Mouse (Mus musculus): ENCODE data around the gene Kbtbd3. TPM values are rescaled to one million over a fixed set of nuclear protein-coding genes. Genes with fewer than 3 reads are reported as not detected.

Gene Kbtbd3
- polyA plus RNA-seq, 1 experiment from 2014 or later, result 8.9 TPM

DNA sequence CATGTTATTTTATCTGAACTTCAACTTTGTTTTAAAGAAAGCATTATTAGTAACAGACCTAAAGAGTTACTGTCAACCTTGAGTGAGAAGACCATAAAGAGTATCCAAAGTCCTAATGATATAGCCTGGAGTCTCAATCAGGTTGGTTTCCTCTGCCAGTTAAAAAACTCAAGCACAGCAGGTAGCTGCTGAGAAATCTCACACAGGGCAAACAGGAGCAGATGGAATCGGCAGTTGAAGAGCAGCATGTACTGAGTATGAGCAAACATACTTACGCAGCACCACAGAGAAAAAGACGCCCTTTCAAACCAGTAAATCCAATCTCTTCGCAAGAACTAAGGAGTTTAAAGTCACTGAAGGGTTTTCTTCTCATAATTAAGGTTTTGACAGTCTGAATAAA lies 4.3 kb downstream of the Kbtbd3 start:
- peaks cover 7% of the 10 kb centered on the region; the same call in 1 of the 2 replicates for H3K4me1 ChIP-seq (replicated peaks)
- 0 out of 2 replicates have a peak, but pooled peaks cover 6% of the 10 kb centered on the region for H3K36me3 ChIP-seq
- no peak for ATAC-seq (ENCODE audit: insufficient number of reproducible peaks, low FRiP score)
- no peak overlapping the region for H3K4me2 ChIP-seq
- no peak overlapping the region for H3K27ac ChIP-seq (ENCODE audit: poor library complexity, severe bottlenecking)
- no peak overlapping the region for H3K4me3 ChIP-seq
- no peaks in the 10 kb centered on the region for H3K27me3 ChIP-seq (replicated peaks)
- no peaks in the 10 kb centered on the region for H3K9me3 ChIP-seq (replicated peaks)
- no peak overlapping the region for H3K9ac ChIP-seq
- 83% methylated on average over 4 of the region's 4 CpGs for WGBS

DNA sequence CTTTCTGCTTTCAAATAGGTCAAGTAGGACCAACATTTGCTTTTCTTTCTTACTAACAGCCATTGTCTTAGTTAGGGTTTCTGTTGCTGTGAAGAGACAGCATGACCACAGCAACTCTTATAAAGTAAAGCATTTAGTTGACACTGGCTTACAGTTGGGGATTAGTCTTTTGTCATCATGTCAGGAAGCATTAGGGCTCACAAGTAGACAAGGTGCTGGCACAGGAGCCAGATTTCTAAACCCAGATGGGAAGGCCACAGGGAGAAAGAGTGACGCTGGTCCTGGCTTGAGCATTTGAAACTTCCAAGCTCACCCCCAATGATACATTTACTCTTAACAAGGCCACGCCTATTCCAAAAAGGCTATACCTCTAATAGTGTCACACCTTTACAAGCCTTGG lies 6.1 kb downstream of the Kbtbd3 start:
- no peak for ATAC-seq (ENCODE audit: insufficient number of reproducible peaks, low FRiP score)
- WGBS, result 89% methylated on average over 2 of the region's 2 CpGs
- H3K9me3 ChIP-seq (replicated peaks), result no peaks in the 10 kb centered on the region
- peaks cover 3% of the 10 kb centered on the region; the same call in 1 of the 2 replicates for H3K4me1 ChIP-seq (replicated peaks)
- no peak overlapping the region for H3K27ac ChIP-seq (ENCODE audit: poor library complexity, severe bottlenecking)
- no peak overlapping the region for H3K4me2 ChIP-seq
- no peak overlapping the region for H3K9ac ChIP-seq
- 0 out of 2 replicates have a peak, but pooled peaks cover 6% of the 10 kb centered on the region for H3K36me3 ChIP-seq
- H3K27me3 ChIP-seq (replicated peaks), result no peaks in the 10 kb centered on the region
- no peak overlapping the region for H3K4me3 ChIP-seq

GRCm38 (mm10) chr9:4318939-4319721 lies 9.5 kb downstream of the Kbtbd3 start:
- 0 out of 2 replicates have a peak, but pooled peaks cover 3% of the 10 kb centered on the region for H3K36me3 ChIP-seq
- H3K9ac ChIP-seq, result no peak overlapping the region
- ATAC-seq (ENCODE audit: insufficient number of reproducible peaks, low FRiP score), result no peak
- H3K4me1 ChIP-seq (replicated peaks), result no peaks in the 10 kb centered on the region
- H3K27me3 ChIP-seq (replicated peaks), result no peaks in the 10 kb centered on the region
- no peaks in the 10 kb centered on the region for H3K9me3 ChIP-seq (replicated peaks)
- H3K27ac ChIP-seq (ENCODE audit: poor library complexity, severe bottlenecking), result no peak overlapping the region
- no peak overlapping the region for H3K4me2 ChIP-seq
- no peak overlapping the region for H3K4me3 ChIP-seq
- 80% methylated on average over 6 of the region's 6 CpGs for WGBS

GRCm38 (mm10) chr9:4353163-4353562 lies 43.5 kb downstream of the Kbtbd3 start:
- H3K9me3 ChIP-seq (replicated peaks), result no peaks in the 10 kb centered on the region
- H3K4me3 ChIP-seq, result no peak overlapping the region
- H3K9ac ChIP-seq, result no peak overlapping the region
- H3K4me1 ChIP-seq (replicated peaks), result no peaks in the 10 kb centered on the region
- no peaks in the 10 kb centered on the region for H3K36me3 ChIP-seq
- ATAC-seq (ENCODE audit: insufficient number of reproducible peaks, low FRiP score), result no peak
- H3K4me2 ChIP-seq, result no peak overlapping the region
- WGBS, result 69% methylated on average over 1 of the region's 1 CpGs
- no peak overlapping the region for H3K27ac ChIP-seq (ENCODE audit: poor library complexity, severe bottlenecking)
- no peaks in the 10 kb centered on the region for H3K27me3 ChIP-seq (replicated peaks)

DNA sequence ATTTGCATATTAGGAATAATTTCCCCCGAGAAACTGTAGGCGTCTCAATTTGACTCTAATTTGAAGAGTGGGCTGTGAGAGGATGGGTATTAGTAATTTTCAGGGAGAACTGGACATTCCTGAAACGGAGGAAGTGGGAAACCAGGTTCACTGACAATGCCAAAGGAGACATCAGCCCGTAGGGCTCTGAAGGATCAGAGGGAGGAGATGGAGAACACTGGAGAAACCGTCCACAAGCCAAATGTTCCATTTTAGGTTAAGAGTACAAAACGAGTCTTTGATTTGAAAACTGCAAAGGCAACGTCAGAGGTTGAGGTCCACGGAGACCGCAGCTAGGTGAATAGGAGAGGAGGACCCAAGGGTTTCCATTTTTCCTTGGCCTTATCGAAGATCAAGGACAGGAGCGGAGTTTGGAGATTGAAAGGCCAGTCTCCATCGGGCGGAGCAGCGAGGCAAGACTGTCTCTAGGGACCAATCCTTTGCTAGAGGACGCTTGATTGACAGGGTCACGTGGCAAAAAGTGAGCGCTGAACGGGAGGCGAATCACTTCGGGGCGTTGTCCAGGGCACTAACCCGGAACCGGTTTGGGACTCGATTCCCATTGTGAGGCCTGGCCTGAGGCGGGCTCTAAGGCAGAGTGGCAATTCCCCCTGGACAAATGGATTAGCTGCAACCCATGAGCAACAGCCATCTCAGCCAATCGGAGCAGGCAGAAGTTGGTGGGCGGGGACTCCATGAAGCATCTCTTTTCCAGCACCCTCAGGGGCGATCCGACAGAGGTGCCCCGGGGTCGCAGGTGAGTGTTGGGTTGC lies 66.4 kb downstream of the Kbtbd3 start, which contains the start of gene Msantd4:
Gene Msantd4, plus strand, starts transcription at position 735 of the 812 bp plus-strand sequence.
- H3K9ac ChIP-seq, result peak within 1 kb of the TSS; percentile 88
- H3K4me3 ChIP-seq, result peak within 1 kb of the TSS; percentile 98
- peak within 1 kb of the TSS; percentile 83 for H3K27ac ChIP-seq (ENCODE audit: poor library complexity, severe bottlenecking)
- peaks cover 4% of the 10 kb centered on the region for H3K4me1 ChIP-seq (replicated peaks)
- peak; percentile 100 for ATAC-seq (ENCODE audit: insufficient number of reproducible peaks, low FRiP score)
- no peaks in the 10 kb centered on the region for H3K27me3 ChIP-seq (replicated peaks)
- H3K9me3 ChIP-seq (replicated peaks), result no peaks in the 10 kb centered on the region
- 3% methylated on average over 31 of the region's 31 CpGs for WGBS
- H3K36me3 ChIP-seq, result peaks cover 4% of the 10 kb centered on the region; the same call in 1 of the 2 replicates
- H3K4me2 ChIP-seq, result peak within 1 kb of the TSS; percentile 67

GRCm38 (mm10) chr9:4376640-4377120 lies 67.0 kb downstream of the Kbtbd3 start:
- Histone ChIP-seq H3K9ac (peak overlapping the region; percentile 88), H3K4me3 (peak overlapping the region; percentile 98), H3K4me1 (replicated peaks) (peaks cover 6% of the 10 kb centered on the region), H3K9me3 (replicated peaks) (no peaks in the 10 kb centered on the region), H3K27ac (ENCODE audit: poor library complexity, severe bottlenecking) (peak overlapping the region; percentile 83), H3K36me3 (peaks cover 4% of the 10 kb centered on the region; the same call in 1 of the 2 replicates), H3K4me2 (peak overlapping the region; percentile 67), H3K27me3 (replicated peaks) (no peaks in the 10 kb centered on the region)
- peak; percentile 63 for ATAC-seq (ENCODE audit: insufficient number of reproducible peaks, low FRiP score)
- under 1% methylated on average over 15 of the region's 15 CpGs for WGBS

Small RNA genes lying within 50 kb of the gene (microRNA-seq; reads per million reads assigned to microRNA genes)
- gene Gm22195 (not detected), gene Gm23992 (not detected)

Other genes with a start within 250 kb of the Kbtbd3 start
- gene Aasdhppt, start 362 bp upstream of the Kbtbd3 start, polyA plus RNA-seq (2016; fragmentation: Nextera tagmentation; extraction: Ambion mirVana), result 29.7 and 30.6 TPM in 2 replicates
- 39.1 and 40.0 TPM in 2 replicates for gene Msantd4, start 66.7 kb downstream of the Kbtbd3 start, polyA plus RNA-seq (2016; fragmentation: Nextera tagmentation; extraction: Ambion mirVana)

Measured in heart, embryonic 12.5 days (tissue).